Comparison of ENCODE assay signal across 13 mouse cellular contexts in the genomic region with DNA sequence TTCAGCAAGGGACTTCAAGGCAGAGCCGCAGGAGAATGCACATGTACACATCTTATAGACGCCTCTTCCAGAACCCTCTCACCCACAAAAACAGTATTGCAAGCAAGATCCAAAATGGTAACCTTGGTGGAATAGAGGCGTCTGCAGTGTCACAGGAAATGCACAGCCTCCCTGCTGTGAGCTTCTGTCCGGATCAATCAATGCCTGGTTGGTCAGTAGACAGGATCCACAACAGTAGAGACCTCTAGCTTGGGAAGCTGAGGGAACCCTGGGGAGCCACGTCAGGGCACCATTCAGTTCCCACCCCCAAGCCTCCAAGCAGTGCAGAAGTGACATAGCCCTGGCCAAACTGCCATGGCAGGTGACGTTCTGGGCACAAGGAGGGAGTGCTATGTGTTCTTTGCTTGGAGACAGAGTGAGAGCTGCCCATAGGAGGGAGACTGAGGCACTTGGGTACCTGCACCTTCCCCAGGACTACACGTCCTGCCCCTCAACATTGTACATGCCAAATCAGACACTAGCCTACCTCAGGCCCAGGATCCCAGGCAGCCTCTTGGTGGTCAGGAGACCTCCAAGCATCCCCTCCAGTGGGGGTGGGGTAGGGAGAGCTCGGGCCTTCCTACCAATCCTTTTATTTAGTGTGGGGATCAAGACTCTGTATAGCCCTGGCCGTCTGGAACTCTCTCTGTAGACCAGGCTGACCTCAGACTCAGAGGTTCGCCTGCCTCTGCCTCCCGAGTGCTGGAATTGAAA.
"Had no signal": no experiment of that assay in that cellular context is flagged by ENCODE, and none has a peak within 500 bp of the region (broad histone marks: within the 10 kb centered on the region; RNA-seq: fewer than 3 reads in every experiment).

No protein-coding gene starts in this region.

- H3K36me3 ChIP-seq: limb, embryonic 10.5 days; liver, embryonic 15.5 days; midbrain, embryonic 13.5 days; neural tube, embryonic 12.5 days had no signal

- H3K4me2 ChIP-seq: liver, embryonic 11.5 days; liver, embryonic 15.5 days; midbrain, embryonic 13.5 days; neural tube, embryonic 12.5 days had no signal

- H3K27ac ChIP-seq: limb, embryonic 10.5 days; liver, embryonic 15.5 days; neural tube, embryonic 12.5 days had no signal

- ATAC-seq: lung, postnatal 0 days; midbrain, embryonic 13.5 days had no signal

- H3K9me3 ChIP-seq: limb, embryonic 10.5 days; liver, embryonic 15.5 days; midbrain, embryonic 13.5 days; neural tube, embryonic 12.5 days had no signal

- DNase-seq: lung, adult 2 months; lung, postnatal 36 days; right cerebral cortex, postnatal 4 days; spleen, adult 18-20 months; thymus, adult 18-20 months; thymus, postnatal 14 days had no signal

- H3K27me3 ChIP-seq: midbrain, embryonic 13.5 days had no signal

- H3K4me3 ChIP-seq: limb, embryonic 10.5 days; liver, embryonic 15.5 days; midbrain, embryonic 13.5 days; myocyte; neural tube, embryonic 12.5 days had no signal

- H3K9ac ChIP-seq: liver, embryonic 15.5 days; midbrain, embryonic 13.5 days; neural tube, embryonic 12.5 days had no signal
